Mouse (Mus musculus) T-helper 17 cell (primary cell): ENCODE data around the gene Sec11a.

ENCODE experiments used
- in situ Hi-C, 2 experiments: fragments of 300-600 bp; cut with MboI, MseI; formaldehyde crosslinking; loops; 1 replicate in 1 of 2; 2 replicates in 1 of 2; pipeline ENCODE4 v1.15.1; 2025; ENCODE audit warnings: high pct_unique_total_duplicates in 2 of 2

Sec11a gene

DNA sequence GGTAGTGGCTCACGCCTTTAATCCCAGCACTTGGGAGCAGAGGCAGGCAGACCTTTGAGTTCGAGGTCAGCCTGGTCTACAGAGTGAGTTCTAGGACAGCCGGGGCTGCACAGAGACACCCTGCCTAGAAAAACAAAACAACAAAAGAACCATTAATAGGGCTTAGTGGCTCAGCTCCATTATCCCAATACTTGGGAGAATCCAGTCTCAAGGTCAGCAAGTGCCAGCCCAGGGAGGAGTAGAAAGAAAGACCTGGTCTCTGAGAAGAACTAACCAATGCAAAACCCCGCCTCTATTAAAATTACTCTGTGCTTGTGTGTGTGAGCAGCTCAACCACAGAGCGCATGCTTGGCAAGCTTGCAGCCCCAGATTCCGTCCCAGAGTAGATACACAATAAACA lies 15.2 kb upstream of the Sec11a start:
- in situ Hi-C loops: no loop called here

DNA sequence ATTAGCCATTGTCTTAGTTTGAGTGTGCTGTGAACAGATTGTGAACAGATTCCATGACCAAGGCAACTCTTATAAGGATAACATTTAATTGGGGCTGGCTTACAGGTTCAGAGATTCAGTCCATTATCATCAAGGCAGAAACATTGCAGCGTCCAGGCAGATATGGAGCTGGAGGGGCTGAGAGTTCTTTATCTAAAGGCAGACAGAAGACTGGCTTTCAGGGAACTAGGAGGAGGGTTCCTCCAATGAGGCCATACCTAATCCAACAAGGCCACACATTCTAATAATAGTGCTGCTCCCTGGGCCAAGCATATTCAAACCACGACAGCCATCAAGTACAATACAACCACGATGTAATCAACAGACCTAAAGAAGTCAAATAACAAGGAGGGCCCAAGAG lies 11.4 kb upstream of the Sec11a start:
- in situ Hi-C loops: no loop called here

DNA sequence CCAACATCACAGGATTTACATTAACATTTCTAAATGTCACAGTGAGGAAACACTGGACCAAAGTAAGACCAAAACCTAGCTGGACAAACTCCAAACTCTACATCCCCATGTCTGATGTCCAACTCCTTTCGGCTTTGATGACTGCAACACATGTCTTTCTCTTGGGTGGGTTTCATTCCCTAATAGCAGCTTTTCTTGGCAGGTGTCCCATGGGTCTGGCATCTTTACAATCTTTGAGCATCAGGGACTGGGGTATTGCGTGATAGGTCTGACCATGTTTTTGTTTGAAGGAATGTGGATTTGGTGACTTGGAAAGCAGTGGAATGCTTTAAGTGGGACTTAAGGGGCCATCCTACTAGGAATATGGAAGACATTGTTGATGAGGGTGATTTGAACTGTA lies 9.3 kb upstream of the Sec11a start:
- in situ Hi-C loops: no loop called here

DNA sequence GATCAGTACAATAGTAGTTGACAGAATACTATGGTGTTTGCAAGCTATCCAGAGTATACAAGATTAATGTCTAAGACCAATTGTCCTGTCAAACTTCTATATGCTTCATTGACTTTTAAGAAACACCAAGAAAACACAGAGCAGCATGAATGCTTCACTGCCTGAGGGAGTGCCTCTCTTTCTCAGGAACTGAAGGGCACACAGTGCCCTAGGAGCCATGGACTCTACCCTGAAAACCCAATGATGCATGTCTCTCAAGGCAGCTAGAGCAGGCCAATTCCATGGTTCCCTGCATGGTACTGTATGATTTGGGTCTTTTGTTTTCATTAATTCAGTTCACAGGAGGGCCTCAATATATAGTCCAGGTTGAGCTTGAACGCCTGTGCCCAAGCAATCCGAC lies 6.7 kb upstream of the Sec11a start:
- in situ Hi-C loops: no loop called here

DNA sequence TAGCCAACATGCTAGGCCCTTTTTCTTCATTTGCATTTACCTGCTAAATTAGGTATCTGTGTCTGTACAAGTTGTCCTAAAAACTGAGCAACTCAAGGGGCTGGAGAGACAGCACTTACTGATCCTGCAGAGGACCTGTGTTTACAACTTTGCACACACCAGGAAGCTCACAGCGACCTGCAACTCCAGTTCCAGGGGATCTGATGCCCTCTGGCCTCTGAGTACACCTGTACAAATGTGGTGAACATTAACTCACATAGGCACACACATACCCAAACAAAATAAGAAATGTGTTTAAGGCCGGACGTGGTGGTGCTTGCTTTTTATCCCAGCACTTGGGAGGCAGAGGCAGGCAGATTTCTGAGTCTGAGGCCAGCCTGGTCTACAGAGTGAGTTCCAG lies 4.6 kb upstream of the Sec11a start:
- in situ Hi-C loops: no loop called here

DNA sequence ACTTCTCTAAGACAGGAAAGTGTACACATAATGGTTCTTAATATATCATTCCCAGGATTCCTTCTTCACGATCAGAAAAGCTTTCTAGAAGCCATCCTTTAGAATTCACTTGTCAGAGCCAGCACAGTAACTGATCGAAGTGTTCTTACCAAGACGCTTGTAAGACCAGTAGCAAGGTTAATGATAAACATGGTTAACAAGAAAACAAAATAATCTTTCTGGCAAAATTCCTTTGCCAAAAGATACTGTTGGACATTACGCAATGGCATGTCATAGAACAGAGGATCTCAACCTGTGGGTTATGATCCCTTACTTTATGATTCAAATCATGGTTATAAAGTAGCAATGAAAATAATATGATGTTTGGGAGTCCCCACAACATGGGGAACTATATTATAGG lies 3.9 kb upstream of the Sec11a start:
- in situ Hi-C loops: no loop called here

DNA sequence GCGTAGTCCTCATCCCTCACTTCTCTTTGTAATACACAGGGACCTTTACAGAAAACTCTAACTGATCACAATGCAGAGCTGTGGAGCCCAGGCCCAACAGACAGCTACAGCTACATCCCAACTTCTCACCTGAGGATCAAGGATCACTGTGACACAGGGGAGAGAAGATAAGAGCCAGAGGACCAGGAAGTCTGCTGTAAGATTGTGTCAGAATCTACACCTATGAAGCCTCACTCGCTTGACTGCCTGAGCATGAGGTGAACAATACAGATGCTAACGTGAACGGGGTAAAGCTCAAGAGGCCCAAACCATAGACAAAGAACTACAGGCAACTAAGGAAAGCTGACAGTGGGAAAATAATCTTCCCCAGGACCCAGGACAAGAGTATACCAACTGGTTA lies 7.8 kb downstream of the Sec11a start:
- in situ Hi-C loops: loop anchor here (5.0 kb wide), 2 partner anchors 32 to 82 kb away; no protein-coding TSS in a partner anchor

DNA sequence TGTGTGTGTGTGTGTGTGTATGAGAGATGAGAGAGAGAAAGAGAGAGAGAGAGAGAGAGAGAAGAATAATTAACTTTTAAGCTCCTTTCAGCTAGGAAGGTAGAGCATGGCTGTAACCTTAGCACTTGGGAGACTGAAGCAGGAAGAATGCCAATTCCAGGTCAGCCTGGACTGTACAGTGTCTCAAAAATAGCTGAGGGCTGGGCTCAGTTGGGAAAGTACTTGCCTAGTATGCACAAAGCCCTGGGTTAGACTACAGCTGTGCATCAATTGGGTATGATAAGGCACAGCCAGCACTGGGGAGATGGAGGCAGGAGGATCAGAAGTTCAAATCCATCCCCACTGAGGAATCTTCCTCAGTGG lies 10.3 kb downstream of the Sec11a start:
- in situ Hi-C loops: loop anchor here (5.0 kb wide), 2 partner anchors 35 to 85 kb away; no protein-coding TSS in a partner anchor

DNA sequence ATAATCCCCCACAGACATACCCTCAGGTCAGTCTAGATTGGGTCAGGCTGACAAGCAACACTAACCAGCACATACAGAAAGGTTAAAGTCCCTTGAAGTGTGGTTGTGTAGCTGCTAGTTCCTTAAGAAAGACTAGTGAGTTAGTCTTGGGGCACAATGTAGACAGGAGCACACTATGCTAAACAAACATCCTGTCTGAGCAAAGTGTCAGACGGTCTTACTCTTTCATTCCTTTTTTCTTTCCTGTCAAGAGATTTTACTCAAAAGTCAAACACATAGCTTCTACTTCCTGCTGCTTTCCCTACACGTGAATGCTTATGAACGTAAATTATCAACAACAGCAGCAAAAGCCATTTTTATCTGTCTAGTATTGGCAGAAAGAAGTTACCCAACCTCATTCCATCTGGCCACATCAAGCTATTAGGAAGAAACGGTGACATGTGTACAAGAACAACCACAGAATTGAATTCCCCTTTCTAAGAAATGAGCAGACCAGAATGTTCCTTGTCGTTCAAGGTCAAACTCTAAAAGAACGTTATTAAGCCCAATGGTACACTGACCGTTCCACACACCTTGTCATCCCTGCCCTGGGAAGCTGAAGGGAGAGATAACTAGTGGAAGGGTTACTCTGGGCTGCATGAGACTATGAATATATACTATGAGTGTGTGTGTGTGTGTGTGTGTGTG lies 10.8 kb downstream of the Sec11a start:
- in situ Hi-C loops: loop anchor here (5.0 kb wide), 2 partner anchors 36 to 86 kb away; no protein-coding TSS in a partner anchor

DNA sequence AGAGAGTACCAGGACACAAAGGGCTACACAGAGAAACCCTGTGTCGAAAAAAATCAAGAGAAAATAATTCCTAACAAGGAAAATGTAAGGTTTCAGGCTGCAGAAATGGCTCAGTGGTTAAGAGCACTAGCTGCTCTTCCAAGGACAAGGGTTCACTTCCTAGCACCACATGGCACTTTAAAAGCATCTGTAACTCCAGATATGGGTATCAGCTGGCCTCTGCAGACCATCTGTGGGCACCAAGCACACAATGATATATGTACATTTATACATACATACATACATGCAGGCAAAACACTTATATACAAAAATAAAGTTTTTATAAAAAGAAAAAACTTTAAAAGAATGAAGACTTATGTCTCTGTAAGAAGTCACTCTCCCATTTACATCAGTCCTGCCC lies 11.7 kb downstream of the Sec11a start:
- in situ Hi-C loops: loop anchor here (5.0 kb wide), 2 partner anchors 36 to 86 kb away; no protein-coding TSS in a partner anchor

DNA sequence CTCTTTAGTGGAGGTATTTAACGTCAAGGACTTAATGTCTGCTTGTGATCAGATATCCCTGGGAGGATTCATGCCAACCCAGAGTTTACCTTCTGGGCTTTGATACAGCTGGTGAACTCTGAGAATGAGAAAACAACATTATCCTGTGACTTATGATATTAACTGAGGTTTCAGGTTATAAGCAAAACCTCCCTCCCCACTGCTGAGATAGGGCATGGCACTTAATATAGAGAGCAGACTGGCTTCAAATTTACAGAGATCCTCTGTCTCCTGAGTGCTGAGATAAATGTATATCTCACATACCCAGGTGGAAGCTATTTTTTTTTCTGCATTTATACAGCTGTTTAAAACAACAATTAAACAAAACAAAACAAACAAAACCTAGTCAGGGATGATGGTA lies 14.8 kb downstream of the Sec11a start:
- in situ Hi-C loops: no loop called here

DNA sequence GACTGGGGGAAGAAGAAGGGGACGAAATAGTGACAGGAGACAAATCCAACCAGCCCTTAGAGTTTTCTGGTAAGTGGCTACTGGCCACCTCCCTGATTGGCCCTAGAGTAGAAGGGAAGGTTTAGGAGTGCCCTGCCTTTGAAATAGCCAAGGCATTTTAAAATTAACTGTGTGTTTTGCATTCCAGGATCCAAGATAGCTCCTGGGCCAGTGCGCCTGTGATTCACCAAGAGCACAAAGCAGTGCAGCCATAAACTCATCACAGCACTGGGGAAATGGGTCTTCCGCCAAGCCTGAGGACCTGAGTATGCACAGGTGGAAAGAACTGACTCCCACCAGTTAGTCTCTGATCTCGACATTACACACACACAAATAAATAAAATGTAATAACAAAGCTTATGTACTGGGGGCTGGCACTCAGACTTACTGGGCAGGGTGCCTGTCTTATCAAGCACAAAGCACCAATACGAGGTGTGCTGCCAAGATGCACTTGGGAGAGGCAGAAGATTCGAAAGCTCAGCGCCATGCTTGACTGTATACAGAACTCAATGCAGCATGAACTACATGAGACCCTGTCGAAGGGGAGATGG lies 15.9 kb downstream of the Sec11a start:
- in situ Hi-C loops: no loop called here

DNA sequence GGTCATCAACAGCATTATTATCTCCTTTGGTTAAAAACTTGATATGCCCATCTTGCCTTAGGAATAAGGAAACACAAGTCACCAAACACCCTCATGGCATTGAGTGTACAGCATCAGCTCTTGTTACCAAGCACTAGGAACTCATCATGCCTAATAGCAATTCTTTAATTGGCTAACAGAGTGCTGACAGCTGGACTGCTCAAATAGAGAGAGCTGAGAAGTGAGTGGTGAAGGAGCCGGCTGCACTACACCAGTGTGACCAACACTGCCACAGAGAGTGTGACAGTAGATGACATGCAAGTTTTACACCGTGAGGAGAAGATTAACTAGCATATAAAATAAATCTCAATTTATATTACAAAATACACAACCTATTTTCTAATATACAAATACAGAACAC lies 24.4 kb downstream of the Sec11a start:
- in situ Hi-C loops: no loop called here

DNA sequence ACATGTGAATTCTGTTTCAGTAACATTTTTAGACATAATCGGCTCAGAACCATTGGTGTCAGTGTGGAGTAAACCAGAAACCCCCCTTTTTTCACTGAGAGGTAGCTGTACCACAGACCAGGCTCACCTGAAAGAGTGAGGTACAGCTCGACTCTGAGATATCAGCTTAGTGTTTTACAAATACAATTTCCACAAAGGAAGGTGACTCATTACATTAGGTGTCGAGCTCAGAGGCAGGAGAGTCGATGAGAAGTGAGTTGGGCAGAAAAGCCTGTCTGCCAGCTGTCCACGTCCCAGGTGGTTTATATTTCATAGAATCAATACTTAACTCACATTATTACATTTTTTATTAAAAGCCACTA lies 28.0 kb downstream of the Sec11a start:
- in situ Hi-C loops: no loop called here

DNA sequence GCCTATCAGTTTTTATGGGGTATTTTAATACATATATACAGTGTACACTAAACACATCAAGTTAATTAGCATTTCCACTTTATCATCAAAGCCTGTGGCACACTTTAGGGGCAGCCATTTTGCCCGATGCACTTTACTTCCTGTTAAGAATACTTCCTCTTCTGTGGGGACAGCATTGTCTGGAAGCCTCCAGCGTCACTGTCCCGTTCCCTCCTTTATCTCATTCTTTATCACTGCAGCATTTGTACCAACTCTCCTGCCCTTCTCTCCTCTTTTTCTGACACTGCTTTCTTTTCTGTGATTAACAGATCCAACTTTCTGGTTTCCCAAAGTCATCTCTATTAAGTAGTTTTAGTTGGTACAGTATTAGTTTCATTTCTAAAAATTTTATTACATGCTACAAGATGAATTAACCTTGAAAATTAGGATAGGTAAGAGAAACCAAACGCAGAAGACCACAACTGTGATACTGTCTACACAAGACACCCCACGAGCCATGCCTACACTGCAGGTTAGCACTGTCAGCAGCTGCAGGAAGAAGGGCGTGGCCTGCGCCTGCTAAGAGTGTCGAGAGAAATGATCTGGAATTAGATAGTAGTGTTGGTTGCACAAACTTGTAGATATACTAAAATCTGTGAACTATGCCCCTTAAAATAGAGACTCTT lies 28.5 kb downstream of the Sec11a start:
- in situ Hi-C loops: no loop called here

DNA sequence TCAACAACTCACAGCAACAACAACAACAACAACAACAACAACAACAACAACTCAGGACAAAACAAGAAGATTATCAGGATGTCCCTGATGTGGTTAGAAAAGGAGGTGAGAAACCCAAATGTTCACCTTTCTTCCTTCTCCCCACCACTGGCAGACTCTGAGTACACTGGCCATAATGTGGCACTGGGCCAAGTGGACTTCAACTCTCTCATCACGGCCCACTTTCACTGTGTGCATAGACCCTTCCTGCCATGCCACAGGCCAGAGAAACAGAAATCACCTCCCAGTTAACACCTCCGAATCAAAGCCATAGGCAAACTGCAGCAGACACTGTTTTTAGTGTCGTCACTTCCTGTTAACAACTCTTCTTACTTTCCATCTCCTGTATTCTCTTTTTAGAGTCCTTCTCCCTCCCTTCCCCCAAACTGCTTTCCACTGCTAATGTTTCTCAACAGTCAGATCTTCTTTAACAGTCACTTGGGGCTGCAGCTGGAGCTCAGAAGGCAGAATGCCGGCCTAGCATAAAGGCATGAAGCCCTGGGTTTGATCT lies 29.6 kb downstream of the Sec11a start:
- in situ Hi-C loops: no loop called here

DNA sequence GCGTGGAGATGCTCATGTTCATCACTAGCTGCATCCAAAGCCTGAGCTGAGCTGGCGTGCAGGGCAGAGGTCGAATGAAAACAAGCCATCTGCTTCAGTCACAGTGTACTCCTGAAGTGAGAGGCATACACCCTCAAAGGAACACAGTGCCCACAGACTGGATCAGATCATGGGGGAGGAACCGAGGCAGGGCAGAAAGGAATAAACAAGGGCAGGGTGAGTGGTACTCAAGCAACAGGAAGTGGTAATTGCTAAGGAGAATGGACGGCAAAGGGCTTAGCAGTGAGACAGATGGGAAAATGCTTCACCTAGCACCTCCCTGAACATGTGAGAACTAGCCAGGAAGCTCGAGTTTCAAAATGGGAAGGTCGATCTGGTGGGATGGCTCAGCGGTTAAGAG lies 35.1 kb downstream of the Sec11a start:
- in situ Hi-C loops: no loop called here

DNA sequence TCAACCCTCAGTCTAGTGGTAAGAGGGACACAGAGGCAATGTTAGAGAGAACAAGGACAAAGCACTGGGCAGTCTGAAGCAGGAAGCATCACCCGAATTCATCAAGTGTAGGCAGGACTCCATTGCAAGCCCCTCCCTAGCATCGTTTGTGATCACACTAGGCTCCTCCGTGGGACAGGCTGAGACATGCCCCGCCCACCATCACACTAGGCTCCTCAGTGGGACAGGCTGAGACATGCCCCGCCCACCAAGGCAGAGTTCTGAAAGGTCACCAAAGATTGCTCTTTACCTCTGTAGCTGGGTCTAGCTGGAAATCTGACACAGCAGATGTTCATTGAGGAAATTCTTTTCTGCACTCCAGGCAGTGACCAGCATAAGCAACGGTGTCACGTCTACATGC lies 36.5 kb downstream of the Sec11a start:
- in situ Hi-C loops: no loop called here

DNA sequence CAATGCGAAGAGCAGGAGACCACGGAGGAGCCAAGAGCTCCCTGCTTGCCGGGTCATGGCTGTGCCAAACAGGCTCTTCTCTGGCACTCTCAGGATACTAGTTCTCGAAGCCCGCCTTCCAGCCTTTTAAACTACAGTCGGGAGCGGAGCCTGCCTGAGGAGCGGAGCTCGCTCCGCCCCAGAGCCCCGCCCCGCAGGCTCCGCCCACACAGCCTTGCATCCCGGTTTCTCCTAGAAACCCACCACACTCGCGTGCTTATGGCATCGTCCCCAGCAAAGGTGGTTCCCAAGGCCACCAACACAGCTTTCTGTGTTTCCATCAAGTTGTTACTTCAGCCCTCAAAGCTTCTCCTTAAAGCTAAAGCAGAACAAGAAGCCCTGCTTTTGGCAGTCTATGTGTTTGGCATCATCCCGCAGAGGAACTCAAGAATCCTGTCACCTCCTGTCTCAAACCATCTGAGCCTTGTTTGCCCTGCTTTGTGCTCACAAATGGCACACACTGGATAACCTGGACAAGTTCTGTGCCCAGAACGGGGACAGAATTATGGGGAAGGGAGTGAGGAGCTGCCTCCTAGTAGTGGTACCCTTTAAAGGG lies 42.6 kb downstream of the Sec11a start, which contains the start of gene Nmb:
Gene Nmb, minus strand, starts transcription at position 156 of the 595 bp plus-strand sequence.
- in situ Hi-C loops: no loop called here

DNA sequence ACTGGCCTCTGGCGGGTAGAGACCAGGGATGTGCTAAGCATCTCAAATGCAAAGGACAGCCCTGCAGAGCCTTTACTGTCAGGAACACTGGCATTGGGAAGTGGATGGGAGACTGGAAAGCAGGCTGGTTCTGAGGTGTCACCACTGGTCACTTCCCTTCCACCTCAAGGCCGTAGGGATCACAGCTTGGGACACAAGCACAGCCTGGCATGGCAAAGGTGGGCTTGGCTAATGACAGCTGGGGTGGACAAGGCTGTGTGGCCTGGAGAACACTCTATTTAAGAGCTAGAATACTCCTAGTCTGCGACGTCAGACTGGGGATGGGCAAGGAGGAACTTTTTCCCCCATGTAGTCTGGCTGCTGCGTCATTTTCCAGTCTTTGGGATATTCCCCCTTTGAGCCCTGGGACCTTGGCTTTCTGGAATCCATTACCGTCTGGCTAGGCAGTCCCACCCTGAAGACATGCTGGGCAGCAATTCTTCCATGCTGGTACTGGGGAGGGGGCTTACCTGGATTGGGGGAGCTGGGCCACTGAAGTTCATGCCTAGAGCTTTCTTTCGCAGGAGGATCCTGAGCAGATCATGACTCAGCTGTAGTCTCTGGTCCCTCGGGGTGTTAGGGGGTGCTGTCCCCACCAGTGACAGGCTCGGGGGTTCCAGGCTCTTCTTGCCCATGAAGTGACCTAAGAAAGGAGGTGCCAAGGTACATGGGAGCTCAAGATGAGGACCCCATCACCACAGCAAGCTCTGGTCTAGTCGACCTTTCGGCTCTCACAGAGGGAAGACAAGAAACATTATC lies 43.8 kb downstream of the Sec11a start:
- in situ Hi-C loops: no loop called here

DNA sequence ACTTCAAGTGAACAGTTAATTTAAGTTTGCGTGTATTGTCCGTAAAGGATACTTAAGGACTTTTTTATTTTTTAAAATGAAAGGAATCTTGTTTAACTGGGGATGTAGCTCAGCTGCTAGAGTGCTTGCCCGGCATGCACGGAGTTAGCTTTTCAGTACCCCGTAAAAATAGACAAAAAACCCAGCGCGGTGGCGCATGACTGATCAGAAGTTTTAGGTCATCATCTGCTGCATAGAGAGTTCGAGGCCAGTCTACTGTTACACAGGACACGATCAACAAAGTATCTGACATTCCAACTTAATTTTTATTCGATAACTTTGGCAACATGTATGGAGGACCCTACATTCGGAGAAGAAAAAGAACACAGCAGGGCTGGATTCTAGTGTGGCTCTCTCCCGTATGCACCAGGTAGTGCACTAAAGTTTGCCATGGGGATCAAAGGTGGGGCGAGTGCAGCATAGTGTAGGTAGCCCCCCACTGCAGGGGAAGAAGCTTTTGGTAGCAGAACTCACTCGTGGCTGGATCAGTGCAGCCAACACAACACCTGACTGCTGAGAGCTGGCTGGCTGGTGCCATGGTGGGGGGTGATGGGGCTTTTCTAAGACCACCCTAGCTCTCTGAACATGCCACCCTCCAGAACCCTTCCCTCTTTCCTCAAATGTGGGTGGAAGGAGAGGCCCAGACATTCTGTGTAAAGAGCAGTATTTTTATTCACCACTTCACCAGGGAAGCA lies 45.9 kb downstream of the Sec11a start:
- in situ Hi-C loops: no loop called here
